Mouse (Mus musculus) gastrocnemius, postnatal 25 days (tissue): ENCODE measurements at regions not wholly inside any gene's neighbourhood (a gene's known extent, or its start where the extent isn't known, plus 50 kb on each side); places are given as distances from the start of the nearest gene placed in this dataset.

Experiments used
- DNase-seq: peaks from one replicate; pipeline ENCODE4 v3.0.0; 2022

GRCm38 (mm10) chr9:31794911-31795310 is 118.4 kb downstream of the Barx2 start:
- DNase-seq = no peak

- DNase-seq = no peak
These were observed 137.3 kb downstream of the Barx2 start for GRCm38 (mm10) chr9:31775956-31776355.

DNA sequence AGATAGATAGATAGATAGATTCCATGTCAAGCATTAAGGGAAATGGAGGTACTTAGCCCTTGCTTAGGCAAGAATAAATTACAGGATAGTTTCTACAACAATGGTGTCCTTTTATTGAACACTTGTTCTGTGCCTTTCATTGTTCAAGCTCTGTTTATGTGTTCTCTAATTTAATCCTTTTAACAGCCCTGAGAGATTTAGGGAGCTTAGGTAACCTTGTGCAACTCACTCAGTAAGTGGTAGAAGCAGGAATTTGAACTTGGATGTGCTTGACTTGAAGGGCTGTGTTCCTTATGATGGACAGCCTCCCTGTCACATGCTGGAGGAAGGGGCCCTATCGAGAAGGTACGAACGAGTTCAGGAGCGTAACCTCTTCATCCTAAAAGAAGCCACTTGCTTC is 147.9 kb downstream of the Barx2 start:
- DNase-seq = no peak

DNA sequence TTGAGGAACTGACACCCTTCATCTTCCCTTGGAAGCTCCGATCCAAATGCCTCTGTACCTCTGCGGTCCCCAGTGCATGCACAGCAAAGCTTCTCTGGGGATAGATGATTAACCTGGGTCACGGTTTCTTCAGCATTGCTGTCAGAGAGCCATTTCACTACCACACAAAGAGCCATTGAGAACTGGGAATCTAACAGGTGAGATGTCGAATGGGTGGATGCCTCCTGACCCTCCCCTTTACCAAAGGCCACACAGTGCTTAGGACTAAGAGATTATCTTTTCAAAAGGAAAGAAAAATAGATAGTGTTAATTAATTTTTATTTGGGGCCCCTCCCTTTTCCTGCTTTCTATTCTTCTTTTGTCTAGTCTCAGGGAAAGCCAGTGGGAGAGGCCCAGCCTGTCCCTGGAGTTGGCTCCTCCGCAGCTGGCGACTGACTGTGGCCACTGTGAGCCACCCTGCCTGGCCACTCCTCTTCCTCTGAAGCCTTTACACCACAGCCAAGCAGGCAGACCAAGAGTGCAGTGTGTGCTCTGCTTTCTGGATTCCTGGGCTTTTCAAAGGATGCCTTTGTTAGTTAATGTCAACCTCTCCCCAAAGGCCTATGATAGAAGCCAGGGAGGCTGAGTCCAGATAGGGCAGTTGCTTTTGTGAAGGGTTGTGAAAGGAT is 155.2 kb downstream of the Barx2 start:
- DNase-seq = no peak

- no peak for DNase-seq
These were observed 182.8 kb downstream of the Barx2 start for GRCm38 (mm10) chr9:31730443-31730842.

- DNase-seq = no peak
These were observed 194.0 kb downstream of the Barx2 start for GRCm38 (mm10) chr9:31719309-31719708.

GRCm38 (mm10) chr9:31710022-31710421 is 203.2 kb downstream of the Barx2 start:
- DNase-seq = no peak

DNA sequence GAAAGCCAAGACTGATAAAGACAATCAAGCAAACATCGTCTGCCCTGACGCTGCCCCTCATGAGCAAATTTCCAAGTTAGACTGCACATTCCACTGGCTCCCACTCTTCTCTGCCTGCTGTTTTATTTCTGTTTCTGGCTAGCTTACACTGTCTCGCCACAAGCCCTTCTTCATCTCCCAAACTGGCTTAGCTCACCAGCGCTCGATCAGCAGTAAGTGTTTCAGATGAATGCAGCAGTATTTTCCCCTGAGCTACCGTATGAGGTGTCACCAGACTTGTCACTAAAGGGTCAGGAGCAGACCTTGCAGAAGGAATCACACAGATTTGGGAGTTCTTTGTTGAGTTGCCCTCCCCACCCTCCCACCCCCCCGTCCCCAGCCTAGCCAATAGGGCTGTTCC is 206.6 kb downstream of the Barx2 start:
- no peak for DNase-seq

GRCm38 (mm10) chr9:31690921-31691475 is 222.3 kb downstream of the Barx2 start:
- DNase-seq = no peak

- no peak for DNase-seq
These were observed 224.1 kb upstream of the Tmem45b start for GRCm38 (mm10) chr9:31688398-31688705.

- peak; percentile 24 for DNase-seq
These were observed 223.6 kb upstream of the Tmem45b start for GRCm38 (mm10) chr9:31687686-31688397.

DNA sequence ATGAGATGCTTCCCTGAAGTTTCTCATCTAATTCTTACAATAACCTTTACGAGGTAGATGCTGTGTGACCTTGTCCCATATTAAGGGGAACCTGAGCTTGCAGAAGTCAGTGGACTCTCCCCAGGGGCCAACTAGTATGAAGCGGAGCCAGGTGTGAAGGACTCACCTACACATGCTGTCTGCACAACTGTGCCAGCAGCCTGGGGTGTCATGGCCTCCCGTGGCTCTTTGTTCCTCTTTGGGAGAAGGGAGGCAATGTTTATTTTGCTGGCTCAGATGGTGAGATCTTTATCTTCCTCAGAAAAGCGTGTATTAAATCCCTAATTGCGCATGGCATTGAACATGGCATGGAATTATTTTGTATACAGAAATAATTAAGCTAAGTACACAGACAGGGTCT is 222.2 kb upstream of the Tmem45b start:
- DNase-seq = no peak

- DNase-seq = no peak
These were observed 220.5 kb upstream of the Tmem45b start for GRCm38 (mm10) chr9:31684812-31685188.

DNA sequence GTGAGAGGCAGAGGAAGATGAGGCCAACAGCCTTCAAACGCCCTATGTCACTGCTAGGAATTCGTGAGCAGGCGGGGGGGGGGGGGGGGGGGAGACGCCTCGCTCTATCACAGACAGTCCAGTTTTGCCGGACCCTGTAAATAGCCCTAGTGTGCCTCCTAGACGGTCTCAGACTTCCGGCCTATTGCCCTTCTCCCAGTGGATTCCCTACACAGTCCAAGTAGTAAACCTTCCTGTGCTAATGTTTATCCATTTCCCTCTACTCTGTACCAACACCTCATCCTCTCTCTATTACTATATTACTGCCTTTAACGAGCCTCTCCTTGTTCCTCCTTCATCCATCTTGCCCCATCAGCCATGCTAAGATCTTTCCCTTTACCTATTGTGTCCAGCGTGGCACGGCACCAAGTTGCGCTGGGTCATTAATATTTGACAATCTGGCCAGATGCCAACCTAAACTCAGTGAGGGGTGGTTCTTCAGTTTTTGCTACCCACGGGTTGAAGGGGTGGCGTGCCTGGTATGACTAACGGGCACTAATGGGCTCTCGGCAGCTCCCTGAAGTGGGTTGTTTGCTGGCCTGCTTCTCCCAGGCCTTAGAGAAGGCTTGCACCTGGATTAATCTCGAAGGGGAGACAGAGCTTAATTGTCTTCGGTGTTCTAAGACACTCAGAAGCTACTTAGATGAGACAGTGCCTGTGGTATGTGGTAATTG is 220.0 kb upstream of the Tmem45b start:
- no peak for DNase-seq

- peak; percentile 12 for DNase-seq
These were observed 219.2 kb upstream of the Tmem45b start for GRCm38 (mm10) chr9:31683302-31684081.

DNA sequence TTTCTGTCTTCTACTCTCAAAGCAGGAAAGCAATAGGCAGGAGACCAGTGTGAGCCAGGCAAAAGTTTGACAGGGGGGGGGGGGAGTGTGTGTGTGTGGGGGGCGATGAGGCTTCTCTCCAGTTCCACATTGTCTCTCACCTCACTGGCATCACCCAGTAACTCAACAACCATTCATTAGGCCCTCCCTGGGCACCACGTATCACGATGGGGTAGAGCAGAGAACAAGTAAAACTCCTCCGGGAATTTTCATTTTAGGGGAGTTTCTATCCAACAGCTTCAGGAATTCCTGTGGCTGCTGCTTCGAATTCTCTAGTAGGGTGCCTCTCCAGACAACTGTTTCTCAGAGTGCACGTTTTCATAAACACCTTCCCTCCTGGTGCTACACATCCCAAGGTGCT is 218.6 kb upstream of the Tmem45b start:
- no peak for DNase-seq

DNA sequence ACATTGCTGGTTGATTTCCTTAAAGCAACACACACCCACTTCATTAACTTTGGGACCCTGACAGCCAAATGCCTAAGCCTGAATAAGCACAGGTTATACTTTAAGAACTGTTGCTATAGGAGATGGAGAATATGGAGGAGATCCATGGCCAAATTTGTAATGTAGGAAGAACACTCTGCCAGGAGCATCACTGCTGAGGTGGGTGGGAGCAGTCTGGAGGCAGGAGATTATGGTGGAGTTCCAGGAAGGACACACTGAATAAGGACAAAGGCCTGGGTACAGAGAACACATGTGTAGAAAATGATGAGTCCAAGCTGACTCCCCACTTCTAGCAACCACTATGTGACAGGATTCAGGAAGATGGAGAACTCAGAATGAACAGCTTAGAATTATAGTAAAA is 212.9 kb upstream of the Tmem45b start:
- DNase-seq = no peak

DNA sequence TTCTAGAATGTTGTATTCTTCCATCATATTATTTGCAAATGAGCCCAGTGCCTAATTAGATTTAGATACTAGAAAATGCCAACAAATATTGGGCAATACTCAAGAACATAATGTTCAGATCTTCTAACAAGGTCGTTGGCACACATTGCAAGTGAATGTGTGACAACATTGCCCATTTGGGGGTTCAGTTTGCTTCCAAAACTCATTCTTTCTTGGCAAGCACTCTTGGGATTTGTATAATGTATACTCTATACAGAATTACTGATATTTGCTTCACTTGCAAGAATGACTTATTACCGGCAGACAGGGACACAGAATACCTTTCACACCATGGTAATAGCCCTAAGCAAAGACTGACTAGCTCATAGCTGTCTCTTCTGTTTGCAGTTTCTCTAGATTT is 194.8 kb upstream of the Tmem45b start:
- no peak for DNase-seq

- no peak for DNase-seq
These were observed 193.3 kb upstream of the Tmem45b start for GRCm38 (mm10) chr9:31657612-31658011.

GRCm38 (mm10) chr9:31656676-31657075 is 192.4 kb upstream of the Tmem45b start:
- no peak for DNase-seq

GRCm38 (mm10) chr9:31654747-31655146 is 190.5 kb upstream of the Tmem45b start:
- DNase-seq = no peak

- DNase-seq = no peak
These were observed 190.0 kb upstream of the Tmem45b start for GRCm38 (mm10) chr9:31654213-31654612.

- no peak for DNase-seq
These were observed 189.5 kb upstream of the Tmem45b start for GRCm38 (mm10) chr9:31653788-31654187.
